Mouse (Mus musculus) liver, postnatal 0 days (tissue): ENCODE data around the gene Zfp536. TPM values are rescaled to one million over a fixed set of nuclear protein-coding genes. Genes with fewer than 3 reads are reported as not detected.

Source experiments
- ATAC-seq: fragments of 200-750 bp; cut with Nextera tagmentation; 2 replicates; pipeline ENCODE4 v1.8.0; 2017; ENCODE audit warnings: mild to moderate bottlenecking, moderate library complexity
- DNase-seq: peaks from one replicate; pipeline ENCODE4 v3.0.0-alpha.2; 2016
- H3K27ac ChIP-seq: fragments of 300-500 bp; sonication (generic); 2 replicates; pipeline ENCODE4 v1.5.1; 2014; ENCODE audit warnings: antibody characterized with exemption, moderate library complexity, mild to moderate bottlenecking, low read depth
- H3K27me3 ChIP-seq: fragments of 300-500 bp; sonication (generic); 2 replicates; pipeline ENCODE4 v1.6.1; 2014; ENCODE audit warnings: low read length, control low read depth, mixed read lengths; ENCODE audit not compliant: insufficient read depth
- H3K36me3 ChIP-seq: fragments of 300-500 bp; sonication (generic); replicated peaks from 2 replicates; pipeline ENCODE4 v1.6.1; 2014; ENCODE audit warnings: mild to moderate bottlenecking, control low read depth, low read length, moderate library complexity, mixed read lengths; ENCODE audit not compliant: insufficient read depth
- H3K4me1 ChIP-seq: fragments of 300-500 bp; sonication (generic); 2 replicates; pipeline ENCODE4 v1.6.1; 2014; ENCODE audit warnings: antibody characterized with exemption, mild to moderate bottlenecking, control low read depth; ENCODE audit not compliant: insufficient read depth
- H3K4me2 ChIP-seq: fragments of 300-500 bp; sonication (generic); 2 replicates; pipeline ENCODE4 v1.6.1; 2014; ENCODE audit warnings: low read depth, mild to moderate bottlenecking, low read length, moderate library complexity, mixed read lengths
- H3K4me3 ChIP-seq: fragments of 300-500 bp; sonication (generic); 2 replicates; pipeline ENCODE4 v1.5.1; 2014; ENCODE audit warnings: low read depth, low read length
- H3K9ac ChIP-seq: fragments of 300-500 bp; sonication (generic); replicated peaks from 2 replicates; pipeline ENCODE4 v1.6.1; 2014; ENCODE audit warnings: mild to moderate bottlenecking, moderate library complexity
- H3K9me3 ChIP-seq: fragments of 300-500 bp; sonication (generic); 2 replicates; pipeline ENCODE4 v1.6.1; 2016; ENCODE audit warnings: mild to moderate bottlenecking, control low read depth, low read length, mixed read lengths
- CTCF ChIP-seq: sonication (generic); IDR thresholded peaks from 2 replicates; pipeline ENCODE4 v1.5.1; 2016; ENCODE audit warnings: antibody characterized with exemption, low read depth
- EP300 ChIP-seq: IDR thresholded peaks from 2 replicates; pipeline ENCODE4 v1.6.1; 2016; ENCODE audit warnings: antibody characterized with exemption, low read depth, mild to moderate bottlenecking
- WGBS: fragments of 180-500 bp; shearing (Covaris S2); extraction: QIAGEN DNeasy Blood & Tissue Kit; methylation state at CpG from one replicate; pipeline ENCODE4 v1.1.7; 2014; ENCODE audit not compliant: insufficient replicate concordance; 5-methylcytosine and 5-hydroxymethylcytosine counted together
- polyA plus RNA-seq: library from polyadenylated mRNA; unstranded; fragments of >200 nt; fragmentation: Nextera tagmentation; extraction: Ambion mirVana; gene quantifications from 2 replicates; pipeline ENCODE4 v1.2.1, GENCODE M21; 2015

Gene Zfp536
- polyA plus RNA-seq, 1 experiment from 2014 or later: not detected

GRCm38 (mm10) chr7:37686366-37686765, 87.1 kb downstream of the Zfp536 start:
- 85% methylated on average over 2 of the region's 2 CpGs for WGBS
- H3K4me3 ChIP-seq: no peak overlapping the region
- TF ChIP-seq CTCF (no peak), EP300 (no peak)
- H3K27ac ChIP-seq: no peak overlapping the region
- no peaks in the 10 kb centered on the region for H3K27me3 ChIP-seq
- H3K4me2 ChIP-seq: no peak overlapping the region
- DNase-seq: no peak
- H3K36me3 ChIP-seq: no peaks in the 10 kb centered on the region
- no peak for ATAC-seq
- H3K4me1 ChIP-seq: no peaks in the 10 kb centered on the region
- H3K9ac ChIP-seq: no peak overlapping the region
- H3K9me3 ChIP-seq: no peaks in the 10 kb centered on the region

- Histone ChIP-seq H3K4me2 (no peak overlapping the region), H3K9me3 (no peaks in the 10 kb centered on the region), H3K27ac (no peak overlapping the region), H3K4me1 (no peaks in the 10 kb centered on the region), H3K4me3 (no peak overlapping the region), H3K36me3 (no peaks in the 10 kb centered on the region), H3K27me3 (no peaks in the 10 kb centered on the region), H3K9ac (no peak overlapping the region)
- WGBS: 83% methylated on average over 3 of the region's 3 CpGs
- no peak for ATAC-seq
- no peak for DNase-seq
- TF ChIP-seq EP300 (no peak), CTCF (no peak)
Observed at GRCm38 (mm10) chr7:37685247-37685646, 88.2 kb downstream of the Zfp536 start.

GRCm38 (mm10) chr7:37681335-37681734, 92.1 kb downstream of the Zfp536 start:
- DNase-seq: no peak
- no peak overlapping the region for H3K27ac ChIP-seq
- no peaks in the 10 kb centered on the region for H3K36me3 ChIP-seq
- TF ChIP-seq CTCF (no peak), EP300 (no peak)
- no peaks in the 10 kb centered on the region for H3K4me1 ChIP-seq
- H3K27me3 ChIP-seq: no peaks in the 10 kb centered on the region
- H3K9ac ChIP-seq: no peak overlapping the region
- H3K4me3 ChIP-seq: no peak overlapping the region
- H3K9me3 ChIP-seq: no peaks in the 10 kb centered on the region
- ATAC-seq: no peak
- WGBS: 60% methylated on average over 3 of the region's 3 CpGs
- no peak overlapping the region for H3K4me2 ChIP-seq

- 70% methylated on average over 7 of the region's 7 CpGs for WGBS
- H3K27ac ChIP-seq: no peak overlapping the region
- no peaks in the 10 kb centered on the region for H3K36me3 ChIP-seq
- H3K9ac ChIP-seq: no peak overlapping the region
- TF ChIP-seq EP300 (no peak), CTCF (no peak)
- DNase-seq (no peak), ATAC-seq (no peak)
- H3K4me3 ChIP-seq: no peak overlapping the region
- H3K4me2 ChIP-seq: no peak overlapping the region
- no peaks in the 10 kb centered on the region for H3K9me3 ChIP-seq
- H3K27me3 ChIP-seq: no peaks in the 10 kb centered on the region
- H3K4me1 ChIP-seq: no peaks in the 10 kb centered on the region
Observed at GRCm38 (mm10) chr7:37663676-37664365, 109.6 kb downstream of the Zfp536 start.

- no peaks in the 10 kb centered on the region for H3K27me3 ChIP-seq
- TF ChIP-seq CTCF (no peak), EP300 (no peak)
- no peak for ATAC-seq
- 72% methylated on average over 11 of the region's 11 CpGs for WGBS
- no peaks in the 10 kb centered on the region for H3K4me1 ChIP-seq
- H3K4me2 ChIP-seq: no peak overlapping the region
- no peaks in the 10 kb centered on the region for H3K9me3 ChIP-seq
- DNase-seq: no peak
- H3K4me3 ChIP-seq: no peak overlapping the region
- no peak overlapping the region for H3K27ac ChIP-seq
- H3K9ac ChIP-seq: no peak overlapping the region
- H3K36me3 ChIP-seq: no peaks in the 10 kb centered on the region
Observed at GRCm38 (mm10) chr7:37648671-37649070, 124.8 kb downstream of the Zfp536 start.

GRCm38 (mm10) chr7:37647917-37648615, 125.4 kb downstream of the Zfp536 start:
- Histone ChIP-seq H3K27me3 (no peaks in the 10 kb centered on the region), H3K9me3 (no peaks in the 10 kb centered on the region), H3K4me3 (no peak overlapping the region), H3K4me2 (no peak overlapping the region), H3K4me1 (no peaks in the 10 kb centered on the region), H3K9ac (no peak overlapping the region), H3K36me3 (no peaks in the 10 kb centered on the region), H3K27ac (no peak overlapping the region)
- DNase-seq (no peak), ATAC-seq (no peak)
- WGBS: 84% methylated on average over 21 of the region's 21 CpGs
- no peak for TF ChIP-seq EP300
- TF ChIP-seq CTCF: no peak
